Mouse (Mus musculus) heart, embryonic 14.5 days (tissue): ENCODE data around the gene Crlf1. TPM values are rescaled to one million over a fixed set of nuclear protein-coding genes. Genes with fewer than 3 reads are reported as not detected.

Source experiments
- ATAC-seq: fragments of 200-750 bp; cut with Nextera tagmentation; 2 replicates; pipeline ENCODE4 v1.8.0; 2017; ENCODE audit warnings: low read depth, moderate TSS enrichment; ENCODE audit not compliant: insufficient number of reproducible peaks, insufficient read depth, low FRiP score
- H3K27ac ChIP-seq, 2 experiments: fragments of 200-500 bp in 1 of 2; fragments of 300-500 bp in 1 of 2; sonication (generic) in 1 of 2; replicated peaks in 1 of 2; 2 replicates each; pipeline ENCODE4 v1.5.1; 2012 to 2014; ENCODE audit warnings: low read depth in 2 of 2, low read length in 2 of 2, control low read depth in 1 of 2, mild to moderate bottlenecking in 1 of 2, mixed read lengths in 1 of 2; ENCODE audit not compliant: control insufficient read depth in 1 of 2, insufficient read depth in 1 of 2
- H3K27me3 ChIP-seq: fragments of 300-500 bp; sonication (generic); 2 replicates; pipeline ENCODE4 v1.6.1; 2014; ENCODE audit warnings: mild to moderate bottlenecking, low read length, control low read depth; ENCODE audit not compliant: control insufficient read depth, insufficient read depth
- H3K36me3 ChIP-seq: fragments of 300-500 bp; sonication (generic); 2 replicates; pipeline ENCODE4 v1.6.1; 2014; ENCODE audit warnings: mild to moderate bottlenecking, control low read depth, low read length, mixed read lengths; ENCODE audit not compliant: control insufficient read depth, insufficient read depth
- H3K4me1 ChIP-seq, 2 experiments: fragments of 200-500 bp in 1 of 2; fragments of 300-500 bp in 1 of 2; sonication (generic) in 1 of 2; 2 replicates each; pipeline ENCODE4 v1.6.1; 2012 to 2014; ENCODE audit warnings: low read length in 2 of 2, control low read depth in 1 of 2, mixed read lengths in 1 of 2; ENCODE audit not compliant: control insufficient read depth in 2 of 2, insufficient read depth in 2 of 2
- H3K4me2 ChIP-seq: fragments of 300-500 bp; sonication (generic); 2 replicates; pipeline ENCODE4 v1.6.1; 2014; ENCODE audit warnings: mild to moderate bottlenecking, low read length
- H3K4me3 ChIP-seq, 2 experiments: fragments of 200-500 bp in 1 of 2; fragments of 300-500 bp in 1 of 2; sonication (generic) in 1 of 2; 2 replicates each; pipeline ENCODE4 v1.5.1; 2012 to 2014; ENCODE audit warnings: low read length in 2 of 2, mild to moderate bottlenecking in 2 of 2, control low read depth in 1 of 2, low read depth in 1 of 2, moderate library complexity in 1 of 2; ENCODE audit not compliant: control insufficient read depth in 1 of 2, insufficient read depth in 1 of 2
- H3K9ac ChIP-seq: fragments of 300-500 bp; sonication (generic); 2 replicates; pipeline ENCODE4 v1.6.1; 2014; ENCODE audit warnings: mild to moderate bottlenecking, low read length
- H3K9me3 ChIP-seq: fragments of 300-500 bp; sonication (generic); 2 replicates; pipeline ENCODE4 v1.6.1; 2016; ENCODE audit warnings: low read length, control low read depth; ENCODE audit not compliant: control insufficient read depth
- WGBS: fragments of 180-500 bp; shearing (Covaris S2); extraction: QIAGEN DNeasy Blood & Tissue Kit; methylation state at CpG from one replicate; pipeline ENCODE4 v1.1.7; 2014; 5-methylcytosine and 5-hydroxymethylcytosine counted together
- polyA plus RNA-seq: library from polyadenylated mRNA; unstranded; fragments of >200 nt; fragmentation: Nextera tagmentation; extraction: Ambion mirVana; gene quantifications from 2 replicates; pipeline ENCODE4 v1.2.1, GENCODE M21; 2014

The Crlf1 gene
- polyA plus RNA-seq, 1 experiment from 2014 or later = 2.0 TPM

- 0 out of 2 replicates have a peak overlapping the region, but pooled peaks have one; percentile 36 for H3K9ac ChIP-seq
- 27% methylated on average over 10 of the region's 10 CpGs for WGBS
- H3K4me1 ChIP-seq = peaks cover 42% of the 10 kb centered on the region in 2 experiments
These were observed 23.6 kb upstream of the Crlf1 start for GRCm38 (mm10) chr8:70469295-70469916.

GRCm38 (mm10) chr8:70469938-70470337, 23.0 kb upstream of the Crlf1 start:
- Histone ChIP-seq H3K27me3 (no peaks in the 10 kb centered on the region), H3K27ac (peak overlapping the region; percentile 47 to 74; a peak in 3 of 4 replicates), H3K36me3 (no peaks in the 10 kb centered on the region), H3K9me3 (no peaks in the 10 kb centered on the region), H3K4me3 (no peak overlapping the region), H3K4me1 (peaks cover 39 to 42% of the 10 kb centered on the region in 2 experiments), H3K4me2 (peak overlapping the region; percentile 19; the same call in 1 of the 2 replicates), H3K9ac (peak overlapping the region; percentile 36; the same call in 1 of the 2 replicates)
- ATAC-seq = no peak
- WGBS = 22% methylated on average over 2 of the region's 2 CpGs

More at GRCm38 (mm10) chr8:70469295-70469916, 23.6 kb upstream of the Crlf1 start:
- Histone ChIP-seq H3K4me3 (no peak overlapping the region), H3K27ac (peak overlapping the region; percentile 47 to 74), H3K36me3 (no peaks in the 10 kb centered on the region), H3K4me2 (peak overlapping the region; percentile 19), H3K27me3 (no peaks in the 10 kb centered on the region), H3K9me3 (no peaks in the 10 kb centered on the region)
- ATAC-seq = peak; percentile 31; the same call in 1 of the 2 replicates

GRCm38 (mm10) chr8:70471856-70472255, 21.1 kb upstream of the Crlf1 start:
- H3K27ac ChIP-seq = no peak overlapping the region
- H3K9ac ChIP-seq = no peak overlapping the region
- peaks cover 37 to 40% of the 10 kb centered on the region in 2 experiments for H3K4me1 ChIP-seq
- H3K27me3 ChIP-seq = no peaks in the 10 kb centered on the region
- no peaks in the 10 kb centered on the region for H3K9me3 ChIP-seq
- H3K4me3 ChIP-seq = no peak overlapping the region
- ATAC-seq = no peak
- WGBS = 94% methylated on average over 7 of the region's 7 CpGs
- no peaks in the 10 kb centered on the region for H3K36me3 ChIP-seq
- H3K4me2 ChIP-seq = no peak overlapping the region

DNA sequence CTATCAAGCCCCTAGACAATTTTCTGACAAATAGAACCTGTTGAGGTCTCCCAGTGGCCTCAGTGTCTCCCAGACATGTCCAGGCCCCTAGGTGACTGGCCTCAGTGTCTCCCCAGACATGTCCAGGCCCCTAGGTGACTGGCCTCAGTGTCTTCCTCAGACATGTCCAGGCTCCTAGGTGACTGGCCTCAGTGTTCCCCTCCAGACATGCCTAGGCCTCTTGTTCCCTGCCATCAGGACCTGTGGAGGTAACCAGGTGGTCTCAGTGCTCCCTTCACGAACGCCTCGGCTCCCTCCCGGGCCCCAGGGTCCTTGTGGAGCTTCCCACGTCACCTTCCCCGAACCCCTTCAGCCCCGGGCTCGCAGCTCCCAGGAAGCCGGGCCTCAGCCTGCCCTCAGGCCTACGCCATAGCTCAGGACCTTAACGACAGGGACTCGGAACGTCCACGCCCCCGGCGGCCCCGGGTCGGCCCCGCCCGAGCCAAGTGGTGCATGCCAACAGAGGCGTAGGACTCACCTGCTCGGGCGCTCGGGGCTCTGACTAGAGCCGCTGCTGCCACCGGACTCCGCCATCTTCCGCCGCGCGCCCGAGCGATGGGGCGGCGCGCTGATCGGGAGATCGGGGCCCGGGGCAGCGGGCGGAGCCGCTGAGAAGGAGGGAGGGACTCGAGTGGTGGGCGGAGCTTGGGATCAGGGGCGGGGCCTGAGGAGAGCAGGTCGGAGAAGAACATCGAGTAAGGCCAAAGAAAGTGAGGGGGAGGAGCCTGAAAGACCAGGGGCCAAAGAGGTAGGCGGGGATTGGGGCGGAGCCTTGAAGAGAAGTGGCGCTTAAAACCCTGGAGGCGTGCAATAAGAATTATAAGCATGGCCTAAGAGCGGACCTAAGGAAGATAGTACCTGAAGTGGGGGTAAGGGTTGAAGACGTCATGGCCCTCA, 16.4 kb upstream of the Crlf1 start, which contains the start of gene Klhl26:
TSS of gene Klhl26 (minus strand) at position 636 of the 936 bp plus-strand sequence.
- H3K27ac ChIP-seq = peak within 1 kb of the TSS in 1 of 2 experiments; percentile 7; a peak in 1 of 4 replicates
- peaks cover 9 to 12% of the 10 kb centered on the region in 2 experiments; a peak in 3 of 4 replicates for H3K4me1 ChIP-seq
- WGBS = under 1% methylated on average over 53 of the region's 53 CpGs
- peaks cover 12% of the 10 kb centered on the region for H3K27me3 ChIP-seq
- H3K4me3 ChIP-seq = peak within 1 kb of the TSS; percentile 57 to 80
- ATAC-seq = peak; percentile 90
- no peaks in the 10 kb centered on the region for H3K36me3 ChIP-seq
- peak within 1 kb of the TSS; percentile 88 for H3K9ac ChIP-seq
- H3K4me2 ChIP-seq = peak within 1 kb of the TSS; percentile 89
- no peaks in the 10 kb centered on the region for H3K9me3 ChIP-seq

DNA sequence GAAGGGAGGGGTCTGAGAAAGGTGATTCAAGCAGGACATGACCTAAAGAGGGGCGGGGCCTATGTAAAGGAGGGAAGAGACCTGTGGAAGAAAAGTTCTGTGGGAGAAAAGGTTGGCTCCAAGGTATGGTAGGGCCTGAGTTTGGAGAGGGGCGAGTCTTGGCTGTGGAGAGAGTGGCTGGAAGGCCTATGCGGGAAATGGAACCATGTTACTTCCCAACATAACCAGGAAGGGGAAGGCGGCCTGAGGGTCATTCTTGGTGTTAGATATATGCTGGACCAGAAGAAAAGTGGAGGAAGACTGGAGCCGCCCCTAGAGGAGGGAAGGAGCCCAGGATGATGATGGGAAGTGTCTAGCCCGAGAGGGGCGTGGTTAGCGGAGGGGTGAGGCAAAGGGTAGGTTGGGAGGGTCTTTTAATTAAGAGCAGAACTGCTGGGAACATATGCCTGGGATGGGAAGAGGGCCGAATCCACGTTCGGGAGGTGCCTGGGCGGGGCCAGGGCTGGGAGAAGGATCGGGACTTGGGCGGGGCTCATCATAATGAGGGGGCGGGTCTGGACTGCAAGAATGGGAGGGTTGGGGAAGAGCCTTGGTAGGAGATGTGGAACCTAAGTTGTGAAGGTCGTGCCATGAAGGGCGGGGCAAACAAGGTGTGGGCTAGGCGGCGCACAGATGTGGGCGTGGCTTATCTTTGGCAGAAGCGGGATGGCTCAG, 15.5 kb upstream of the Crlf1 start:
- ATAC-seq = peak; percentile 14; the same call in 1 of the 2 replicates
- Histone ChIP-seq H3K27ac (no peak overlapping the region), H3K4me1 (peaks cover 9 to 12% of the 10 kb centered on the region in 2 experiments; a peak in 3 of 4 replicates), H3K36me3 (no peaks in the 10 kb centered on the region), H3K4me2 (peak overlapping the region; percentile 89), H3K9me3 (no peaks in the 10 kb centered on the region), H3K4me3 (peak overlapping the region; percentile 57 to 80), H3K9ac (peak overlapping the region; percentile 88; the same call in 1 of the 2 replicates), H3K27me3 (peaks cover 17% of the 10 kb centered on the region)
- WGBS = 3% methylated on average over 21 of the region's 21 CpGs

DNA sequence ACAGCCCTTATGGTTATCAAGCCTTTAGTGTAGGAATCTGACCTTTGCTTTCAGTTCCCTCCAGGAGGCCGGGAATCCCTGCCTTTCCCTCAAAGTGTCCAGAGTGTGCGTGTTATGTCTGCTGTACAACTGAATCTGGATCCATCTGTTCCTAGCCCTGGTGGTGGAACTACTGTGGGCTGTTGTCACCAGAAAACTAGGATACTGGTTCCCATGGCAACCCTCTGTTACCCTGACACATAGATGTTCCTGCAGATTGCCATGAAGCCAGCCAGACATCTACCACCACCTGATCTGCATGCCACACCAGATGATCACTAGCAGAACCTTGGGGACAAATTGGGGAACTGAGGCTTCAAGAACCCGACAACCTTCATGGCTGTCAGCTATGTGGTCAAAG, 11.1 kb upstream of the Crlf1 start:
- ATAC-seq = no peak
- Histone ChIP-seq H3K27ac (no peak overlapping the region), H3K9ac (no peak overlapping the region), H3K4me1 (peaks cover 5 to 8% of the 10 kb centered on the region in 2 experiments), H3K9me3 (no peaks in the 10 kb centered on the region), H3K36me3 (no peaks in the 10 kb centered on the region), H3K4me2 (no peak overlapping the region), H3K4me3 (no peak overlapping the region), H3K27me3 (peaks cover 59% of the 10 kb centered on the region)
- WGBS = 74% methylated on average over 3 of the region's 3 CpGs

DNA sequence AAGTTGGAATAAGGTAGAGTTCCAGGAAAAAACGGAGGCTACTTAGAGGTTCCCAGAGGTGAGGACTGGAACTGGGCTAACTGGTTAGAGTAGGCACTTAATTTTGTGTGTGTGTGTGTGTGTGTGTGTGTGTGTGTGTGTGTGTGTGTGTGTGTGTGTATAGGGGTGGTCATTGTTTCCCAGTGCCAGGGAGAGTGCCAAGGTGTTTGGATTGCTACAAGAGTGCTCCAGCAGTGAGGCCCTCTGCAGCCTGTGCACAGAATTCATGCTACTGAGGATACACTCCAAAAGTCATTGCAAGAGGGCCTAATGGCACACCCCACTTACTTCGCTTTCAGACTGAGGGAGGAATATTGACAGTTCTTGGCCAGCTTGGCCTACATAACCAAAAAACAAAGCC, 10.0 kb upstream of the Crlf1 start:
- Histone ChIP-seq H3K27ac (no peak overlapping the region), H3K4me1 (peaks cover 2 to 4% of the 10 kb centered on the region in 2 experiments; a peak in 2 of 4 replicates)
- ATAC-seq = no peak

More for the DNA sequence above, 10.0 kb upstream of the Crlf1 start:
- Histone ChIP-seq H3K4me3 (no peak overlapping the region), H3K9ac (no peak overlapping the region), H3K36me3 (no peaks in the 10 kb centered on the region), H3K4me2 (no peak overlapping the region), H3K9me3 (no peaks in the 10 kb centered on the region), H3K27me3 (peaks cover 69% of the 10 kb centered on the region)
- 30% methylated on average over 2 of the region's 2 CpGs for WGBS
